Mouse (Mus musculus): ENCODE measurements around the gene Treml1. TPM values are rescaled to one million over a fixed set of nuclear protein-coding genes. Genes with fewer than 3 reads are reported as not detected.
"Not testable (repeated sequence)": the region's sequence is repeated elsewhere in the genome, so short reads cannot be mapped to it uniquely, and the experiment has no call there.

Gene Treml1
- polyA plus RNA-seq, 1 experiment, result not detected

GRCm38 (mm10) chr17:48347287-48347686 lies 12.4 kb upstream of the Treml1 start:
- no peak overlapping the region for H3K27ac ChIP-seq (ENCODE audit: insufficient read depth, low read depth, low read length)
- WGBS, result 88% methylated on average over 2 of the region's 2 CpGs
- TF ChIP-seq CTCF (IDR thresholded peaks at IDR 0.05; ENCODE audit: insufficient read depth, low read depth, low read length) (no peak), POLR2A (IDR thresholded peaks at IDR 0.05; ENCODE audit: insufficient read depth, low read depth, low read length) (no peak)
- H3K4me1 ChIP-seq (ENCODE audit: control insufficient read depth, insufficient read depth, low read length), result no peaks in the 10 kb centered on the region
- H3K4me3 ChIP-seq (ENCODE audit: insufficient read depth, low read depth, low read length), result no peak overlapping the region

DNA sequence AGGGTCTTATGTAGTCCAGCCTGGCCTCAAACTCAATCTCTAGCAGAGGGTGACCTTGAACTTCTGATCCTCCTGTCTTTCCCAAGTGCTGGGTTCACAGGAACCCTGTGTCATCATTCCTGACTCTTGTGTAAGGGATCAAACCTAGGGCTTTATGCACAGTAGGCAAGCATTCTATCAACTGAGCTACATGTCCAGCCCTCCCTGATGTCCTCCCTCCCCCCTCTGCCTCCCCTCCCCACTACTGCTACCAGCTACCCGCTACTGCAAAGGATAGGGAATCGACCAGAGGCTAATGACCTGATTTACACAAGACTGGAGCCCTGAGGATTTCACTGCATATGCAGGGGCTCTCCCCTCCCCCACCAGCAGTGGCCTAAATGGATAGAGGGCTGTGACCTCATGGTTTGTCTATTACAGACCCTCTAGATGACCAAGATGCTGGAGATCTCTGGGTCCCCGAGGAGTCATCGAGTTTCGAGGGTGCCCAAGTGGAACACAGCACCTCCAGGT lies 9.0 kb upstream of the Treml1 start:
- 75% methylated on average over 5 of the region's 5 CpGs for WGBS
- Histone ChIP-seq H3K4me1 (ENCODE audit: control insufficient read depth, insufficient read depth, low read length) (no peaks in the 10 kb centered on the region), H3K27ac (ENCODE audit: insufficient read depth, low read depth, low read length) (no peak overlapping the region), H3K4me3 (ENCODE audit: insufficient read depth, low read depth, low read length) (no peak overlapping the region)
- TF ChIP-seq CTCF (IDR thresholded peaks at IDR 0.05; ENCODE audit: insufficient read depth, low read depth, low read length) (no peak), POLR2A (IDR thresholded peaks at IDR 0.05; ENCODE audit: insufficient read depth, low read depth, low read length) (no peak)

DNA sequence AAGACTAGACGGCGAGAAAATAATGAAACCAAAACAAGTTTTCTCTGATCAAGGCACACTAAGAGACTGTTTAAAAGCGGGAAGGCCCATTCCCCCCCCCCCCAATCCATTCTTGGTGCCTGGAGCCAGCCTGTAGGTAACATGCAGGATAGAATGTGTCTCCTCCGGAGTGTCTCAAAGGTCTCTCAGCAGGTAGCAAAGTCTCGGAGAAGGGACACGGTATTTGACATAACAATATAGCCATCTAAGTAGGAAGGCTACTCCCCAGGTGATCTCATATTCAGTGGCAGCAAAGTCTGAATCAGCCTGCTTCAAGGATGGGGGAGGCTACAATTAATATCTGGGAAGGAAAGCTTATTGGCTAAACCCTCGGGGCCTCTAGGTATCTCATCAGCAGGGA lies 6.7 kb upstream of the Treml1 start:
- not testable (repeated sequence) for H3K4me1 ChIP-seq (ENCODE audit: control insufficient read depth, insufficient read depth, low read length); H3K4me3 ChIP-seq (ENCODE audit: insufficient read depth, low read depth, low read length); H3K27ac ChIP-seq (ENCODE audit: insufficient read depth, low read depth, low read length)
- 68% methylated on average over 7 of the region's 7 CpGs for WGBS

DNA sequence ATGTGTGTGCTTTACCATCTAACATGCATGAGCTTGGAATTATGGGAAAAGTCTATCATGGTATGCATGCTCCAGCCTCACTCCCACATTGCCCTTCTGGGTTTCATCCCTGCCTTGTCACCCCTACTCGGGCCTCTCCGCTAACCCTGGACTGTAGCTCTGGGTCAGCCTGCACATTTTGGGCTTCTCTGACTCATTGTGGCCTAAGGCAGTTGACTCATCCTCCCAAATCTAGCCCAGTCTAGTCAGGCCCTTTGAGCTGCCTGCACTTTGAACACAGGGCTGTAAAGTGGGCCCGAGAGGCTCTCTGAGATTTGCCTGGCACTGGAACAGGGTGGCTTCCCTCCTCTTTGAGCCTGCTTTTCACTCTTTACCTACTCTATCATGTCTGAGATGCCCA lies 3.9 kb upstream of the Treml1 start:
- Histone ChIP-seq H3K4me3 (ENCODE audit: insufficient read depth, low read depth, low read length) (no peak overlapping the region), H3K4me1 (ENCODE audit: control insufficient read depth, insufficient read depth, low read length) (no peaks in the 10 kb centered on the region), H3K27ac (ENCODE audit: insufficient read depth, low read depth, low read length) (no peak overlapping the region)
- 98% methylated on average over 3 of the region's 3 CpGs for WGBS
- no peak for TF ChIP-seq POLR2A (IDR thresholded peaks at IDR 0.05; ENCODE audit: insufficient read depth, low read depth, low read length)
- no peak for TF ChIP-seq CTCF (IDR thresholded peaks at IDR 0.05; ENCODE audit: insufficient read depth, low read depth, low read length)

DNA sequence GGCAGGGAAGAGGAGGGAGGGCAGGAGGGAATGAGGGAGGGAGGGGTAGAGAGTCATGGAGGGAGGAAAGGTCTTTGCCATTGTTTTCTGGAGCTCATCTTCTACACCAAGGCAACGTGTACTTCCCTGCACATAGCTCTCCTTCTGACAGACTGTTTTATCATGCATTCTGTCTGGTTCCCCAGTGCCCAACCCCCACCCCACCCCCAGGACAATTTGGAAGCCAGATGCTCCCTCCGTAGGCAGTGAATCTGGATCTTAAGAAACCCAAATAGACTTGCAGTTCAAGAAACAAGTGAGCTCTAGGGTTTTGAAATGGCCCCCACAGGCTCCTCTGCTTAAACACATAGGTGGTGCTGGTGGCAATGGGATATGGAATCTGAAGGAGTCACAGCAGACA lies 1.8 kb upstream of the Treml1 start:
- WGBS, result 57% methylated on average over 2 of the region's 2 CpGs
- Histone ChIP-seq H3K4me3 (ENCODE audit: insufficient read depth, low read depth, low read length) (no peak overlapping the region), H3K27ac (ENCODE audit: insufficient read depth, low read depth, low read length) (no peak overlapping the region), H3K4me1 (ENCODE audit: control insufficient read depth, insufficient read depth, low read length) (no peaks in the 10 kb centered on the region)
- TF ChIP-seq POLR2A (IDR thresholded peaks at IDR 0.05; ENCODE audit: insufficient read depth, low read depth, low read length), result no peak
- TF ChIP-seq CTCF (IDR thresholded peaks at IDR 0.05; ENCODE audit: insufficient read depth, low read depth, low read length), result no peak

- 75% methylated on average over 4 of the region's 4 CpGs for WGBS
Observed at GRCm38 (mm10) chr17:48360462-48360861, 746 bp downstream of the Treml1 start.

DNA sequence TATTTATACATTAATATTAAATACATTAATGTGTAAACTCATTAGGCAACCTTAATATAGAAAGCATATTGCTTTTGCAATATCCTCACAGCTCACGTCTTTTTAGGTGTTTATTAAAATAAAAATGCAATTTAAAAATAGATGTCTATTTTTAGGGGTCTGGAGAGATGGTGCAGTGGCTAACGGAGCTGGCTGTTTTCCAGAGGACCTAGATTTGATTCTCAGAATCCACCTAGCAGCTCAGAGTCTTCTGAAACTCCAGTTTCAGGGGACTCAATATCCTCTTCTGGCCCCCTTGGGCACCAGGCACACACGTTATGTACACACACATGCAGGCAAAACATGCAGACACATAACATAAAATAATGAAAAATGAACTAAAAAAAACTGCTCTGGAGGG lies 2.6 kb downstream of the Treml1 start:
- H3K4me1 ChIP-seq (ENCODE audit: control insufficient read depth, insufficient read depth, low read length), result no peaks in the 10 kb centered on the region
- TF ChIP-seq POLR2A (IDR thresholded peaks at IDR 0.05; ENCODE audit: insufficient read depth, low read depth, low read length) (no peak), CTCF (IDR thresholded peaks at IDR 0.05; ENCODE audit: insufficient read depth, low read depth, low read length) (no peak)
- no peak overlapping the region for H3K4me3 ChIP-seq (ENCODE audit: insufficient read depth, low read depth, low read length)
- H3K27ac ChIP-seq (ENCODE audit: insufficient read depth, low read depth, low read length), result no peak overlapping the region
- WGBS, result 70% methylated on average over 3 of the region's 3 CpGs

More at GRCm38 (mm10) chr17:48360462-48360861, 746 bp downstream of the Treml1 start:
- H3K4me1 ChIP-seq (ENCODE audit: control insufficient read depth, insufficient read depth, low read length), result no peaks in the 10 kb centered on the region
- H3K27ac ChIP-seq (ENCODE audit: insufficient read depth, low read depth, low read length), result no peak overlapping the region
- TF ChIP-seq POLR2A (IDR thresholded peaks at IDR 0.05; ENCODE audit: insufficient read depth, low read depth, low read length) (no peak), CTCF (IDR thresholded peaks at IDR 0.05; ENCODE audit: insufficient read depth, low read depth, low read length) (no peak)
- no peak overlapping the region for H3K4me3 ChIP-seq (ENCODE audit: insufficient read depth, low read depth, low read length)

DNA sequence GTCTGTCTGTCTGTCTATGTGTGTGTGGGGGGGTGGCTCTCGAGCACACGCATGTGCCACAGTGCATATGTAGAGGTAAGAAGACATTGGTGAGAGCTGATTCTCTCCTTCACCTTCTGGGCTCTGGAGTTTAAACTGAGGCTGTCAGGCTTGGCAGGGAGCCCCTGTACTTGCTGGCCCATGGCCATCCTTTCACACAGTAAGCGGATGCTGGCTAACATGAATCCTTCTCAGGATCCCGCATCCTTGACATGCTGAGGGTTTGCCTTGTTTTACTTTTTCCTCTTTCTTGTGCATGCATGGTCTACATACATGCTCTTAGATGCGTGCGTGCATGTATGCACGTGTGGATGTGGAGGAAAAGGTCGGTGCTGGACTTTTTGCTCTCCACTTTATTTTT lies 3.2 kb downstream of the Treml1 start:
- Histone ChIP-seq H3K4me1 (ENCODE audit: control insufficient read depth, insufficient read depth, low read length) (no peaks in the 10 kb centered on the region), H3K27ac (ENCODE audit: insufficient read depth, low read depth, low read length) (no peak overlapping the region), H3K4me3 (ENCODE audit: insufficient read depth, low read depth, low read length) (no peak overlapping the region)
- WGBS, result 71% methylated on average over 8 of the region's 8 CpGs
- TF ChIP-seq POLR2A (IDR thresholded peaks at IDR 0.05; ENCODE audit: insufficient read depth, low read depth, low read length) (no peak), CTCF (IDR thresholded peaks at IDR 0.05; ENCODE audit: insufficient read depth, low read depth, low read length) (no peak)

GRCm38 (mm10) chr17:48363421-48363965 lies 3.8 kb downstream of the Treml1 start:
- H3K27ac ChIP-seq (ENCODE audit: insufficient read depth, low read depth, low read length), result no peak overlapping the region
- TF ChIP-seq POLR2A (IDR thresholded peaks at IDR 0.05; ENCODE audit: insufficient read depth, low read depth, low read length), result no peak
- 68% methylated on average over 6 of the region's 6 CpGs for WGBS
- no peak overlapping the region for H3K4me3 ChIP-seq (ENCODE audit: insufficient read depth, low read depth, low read length)
- H3K4me1 ChIP-seq (ENCODE audit: control insufficient read depth, insufficient read depth, low read length), result no peaks in the 10 kb centered on the region
